Mouse (Mus musculus) neural tube, embryonic 14.5 days (tissue): ENCODE measurements around the gene Abca7. TPM values are rescaled to one million over a fixed set of nuclear protein-coding genes. Genes with fewer than 3 reads are reported as not detected.

Source experiments
- ATAC-seq: fragments of 200-750 bp; cut with Nextera tagmentation; 2 replicates; pipeline ENCODE4 v1.8.0; 2017; ENCODE audit warnings: low read depth, mild to moderate bottlenecking, moderate TSS enrichment, moderate library complexity
- H3K27ac ChIP-seq: fragments of 300-500 bp; sonication (generic); 2 replicates; pipeline ENCODE4 v1.5.1; 2014; ENCODE audit warnings: low read depth, mild to moderate bottlenecking, control low read depth, low read length, moderate library complexity, mixed read lengths
- H3K27me3 ChIP-seq: fragments of 300-500 bp; sonication (generic); 2 replicates; pipeline ENCODE4 v1.6.1; 2014; ENCODE audit warnings: low read length; ENCODE audit not compliant: control insufficient read depth, insufficient read depth
- H3K36me3 ChIP-seq: fragments of 300-500 bp; sonication (generic); 2 replicates; pipeline ENCODE4 v1.6.1; 2014; ENCODE audit warnings: low read length, mixed read lengths; ENCODE audit not compliant: control insufficient read depth, insufficient read depth
- H3K4me1 ChIP-seq: fragments of 300-500 bp; sonication (generic); 2 replicates; pipeline ENCODE4 v1.6.1; 2014; ENCODE audit warnings: low read length; ENCODE audit not compliant: control insufficient read depth, insufficient read depth
- H3K4me2 ChIP-seq: fragments of 300-500 bp; sonication (generic); 2 replicates; pipeline ENCODE4 v1.6.1; 2014; ENCODE audit warnings: mild to moderate bottlenecking, low read depth, low read length, control low read depth
- H3K4me3 ChIP-seq: fragments of 300-500 bp; sonication (generic); 2 replicates; pipeline ENCODE4 v1.5.1; 2014; ENCODE audit warnings: low read depth, low read length, control low read depth, mixed read lengths
- H3K9ac ChIP-seq: fragments of 300-500 bp; sonication (generic); replicated peaks from 2 replicates; pipeline ENCODE4 v1.6.1; 2014; ENCODE audit warnings: low read depth, mild to moderate bottlenecking, control low read depth, low read length, mixed read lengths
- H3K9me3 ChIP-seq: fragments of 300-500 bp; sonication (generic); 2 replicates; pipeline ENCODE4 v1.6.1; 2016; ENCODE audit warnings: low read length; ENCODE audit not compliant: control insufficient read depth
- WGBS: fragments of 180-500 bp; shearing (Covaris S2); extraction: QIAGEN DNeasy Blood & Tissue Kit; methylation state at CpG from one replicate; pipeline ENCODE4 v1.1.7; 2014; 5-methylcytosine and 5-hydroxymethylcytosine counted together
- polyA plus RNA-seq: library from polyadenylated mRNA; unstranded; fragments of >200 nt; fragmentation: Nextera tagmentation; extraction: Ambion mirVana; gene quantifications from 2 replicates; pipeline ENCODE4 v1.2.1, GENCODE M21; 2014

Abca7 gene
- polyA plus RNA-seq, 1 experiment from 2014 or later: 4.3 TPM

- 97% methylated on average over 1 of the region's 1 CpGs for WGBS
- H3K9me3 ChIP-seq: 0 out of 2 replicates have a peak, but pooled peaks cover 3% of the 10 kb centered on the region
- peaks cover 3% of the 10 kb centered on the region; the same call in 1 of the 2 replicates for H3K27me3 ChIP-seq
- H3K27ac ChIP-seq: no peak overlapping the region
- no peak overlapping the region for H3K9ac ChIP-seq
- H3K4me1 ChIP-seq: peaks cover 8% of the 10 kb centered on the region
- no peaks in the 10 kb centered on the region for H3K36me3 ChIP-seq
- no peak for ATAC-seq
- H3K4me3 ChIP-seq: no peak overlapping the region
- no peak overlapping the region for H3K4me2 ChIP-seq
Measured at GRCm38 (mm10) chr10:79995636-79996035, 658 bp upstream of the Abca7 start.

- 0 out of 2 replicates have a peak overlapping the region, but pooled peaks have one; percentile 46 for H3K9ac ChIP-seq
- peak overlapping the region; percentile 57 for H3K4me2 ChIP-seq
- H3K4me3 ChIP-seq: peak overlapping the region; percentile 37
- 0 out of 2 replicates have a peak, but pooled peaks cover 2% of the 10 kb centered on the region for H3K27me3 ChIP-seq
- peak; percentile 78 for ATAC-seq
- H3K36me3 ChIP-seq: no peaks in the 10 kb centered on the region
- H3K4me1 ChIP-seq: peaks cover 8% of the 10 kb centered on the region
- peak overlapping the region; percentile 60 for H3K27ac ChIP-seq
- WGBS: under 1% methylated on average over 35 of the region's 35 CpGs
- H3K9me3 ChIP-seq: no peaks in the 10 kb centered on the region
Measured at GRCm38 (mm10) chr10:79997034-79997760, 903 bp downstream of the Abca7 start.

GRCm38 (mm10) chr10:79997819-79998218 lies 1.5 kb downstream of the Abca7 start:
- Histone ChIP-seq H3K9ac (0 out of 2 replicates have a peak overlapping the region, but pooled peaks have one; percentile 32), H3K9me3 (no peaks in the 10 kb centered on the region), H3K36me3 (no peaks in the 10 kb centered on the region), H3K27ac (peak overlapping the region; percentile 60), H3K27me3 (0 out of 2 replicates have a peak, but pooled peaks cover 2% of the 10 kb centered on the region), H3K4me3 (peak overlapping the region; percentile 37), H3K4me2 (peak overlapping the region; percentile 57), H3K4me1 (peaks cover 8% of the 10 kb centered on the region)
- peak; percentile 28; the same call in 1 of the 2 replicates for ATAC-seq
- WGBS: 9% methylated on average over 15 of the region's 15 CpGs

GRCm38 (mm10) chr10:80001945-80002344 lies 5.7 kb downstream of the Abca7 start:
- Histone ChIP-seq H3K4me2 (no peak overlapping the region), H3K9ac (no peak overlapping the region), H3K27me3 (0 out of 2 replicates have a peak, but pooled peaks cover 2% of the 10 kb centered on the region), H3K36me3 (no peaks in the 10 kb centered on the region), H3K4me3 (no peak overlapping the region), H3K27ac (no peak overlapping the region), H3K9me3 (no peaks in the 10 kb centered on the region), H3K4me1 (peaks cover 8% of the 10 kb centered on the region)
- no peak for ATAC-seq
- 78% methylated on average over 9 of the region's 9 CpGs for WGBS

GRCm38 (mm10) chr10:80002829-80003228 lies 6.5 kb downstream of the Abca7 start:
- H3K9me3 ChIP-seq: no peaks in the 10 kb centered on the region
- no peak overlapping the region for H3K27ac ChIP-seq
- H3K4me1 ChIP-seq: peaks cover 5% of the 10 kb centered on the region
- H3K9ac ChIP-seq: no peak overlapping the region
- WGBS: 19% methylated on average over 21 of the region's 21 CpGs
- no peaks in the 10 kb centered on the region for H3K36me3 ChIP-seq
- H3K4me3 ChIP-seq: no peak overlapping the region
- 0 out of 2 replicates have a peak, but pooled peaks cover 2% of the 10 kb centered on the region for H3K27me3 ChIP-seq
- no peak overlapping the region for H3K4me2 ChIP-seq
- ATAC-seq: no peak

- 0 out of 2 replicates have a peak, but pooled peaks cover 2% of the 10 kb centered on the region for H3K27me3 ChIP-seq
- no peak for ATAC-seq
- WGBS: 63% methylated on average over 9 of the region's 9 CpGs
Measured at GRCm38 (mm10) chr10:80003374-80004232, 7.3 kb downstream of the Abca7 start.

GRCm38 (mm10) chr10:80004233-80004705 lies 8.0 kb downstream of the Abca7 start:
- Histone ChIP-seq H3K4me2 (no peak overlapping the region), H3K27me3 (0 out of 2 replicates have a peak, but pooled peaks cover 2% of the 10 kb centered on the region), H3K9me3 (no peaks in the 10 kb centered on the region), H3K4me1 (no peaks in the 10 kb centered on the region), H3K36me3 (no peaks in the 10 kb centered on the region), H3K4me3 (no peak overlapping the region), H3K27ac (no peak overlapping the region), H3K9ac (no peak overlapping the region)
- 94% methylated on average over 8 of the region's 8 CpGs for WGBS
- ATAC-seq: no peak

More at GRCm38 (mm10) chr10:80003374-80004232, 7.3 kb downstream of the Abca7 start:
- Histone ChIP-seq H3K4me1 (no peaks in the 10 kb centered on the region), H3K4me3 (no peak overlapping the region), H3K36me3 (no peaks in the 10 kb centered on the region), H3K9me3 (no peaks in the 10 kb centered on the region), H3K4me2 (no peak overlapping the region), H3K27ac (no peak overlapping the region), H3K9ac (no peak overlapping the region)

- WGBS: 83% methylated on average over 6 of the region's 6 CpGs
- H3K36me3 ChIP-seq: peaks cover 14% of the 10 kb centered on the region; the same call in 1 of the 2 replicates
Measured at GRCm38 (mm10) chr10:80011740-80012139, 15.4 kb downstream of the Abca7 start.

More at GRCm38 (mm10) chr10:80011740-80012139, 15.4 kb downstream of the Abca7 start:
- Histone ChIP-seq H3K27me3 (peaks cover 31% of the 10 kb centered on the region), H3K4me3 (no peak overlapping the region), H3K4me2 (no peak overlapping the region), H3K27ac (no peak overlapping the region), H3K9ac (no peak overlapping the region), H3K4me1 (no peaks in the 10 kb centered on the region), H3K9me3 (no peaks in the 10 kb centered on the region)
- ATAC-seq: no peak
